ENCODE assay signal across 18 mouse cellular contexts in the genomic region with DNA sequence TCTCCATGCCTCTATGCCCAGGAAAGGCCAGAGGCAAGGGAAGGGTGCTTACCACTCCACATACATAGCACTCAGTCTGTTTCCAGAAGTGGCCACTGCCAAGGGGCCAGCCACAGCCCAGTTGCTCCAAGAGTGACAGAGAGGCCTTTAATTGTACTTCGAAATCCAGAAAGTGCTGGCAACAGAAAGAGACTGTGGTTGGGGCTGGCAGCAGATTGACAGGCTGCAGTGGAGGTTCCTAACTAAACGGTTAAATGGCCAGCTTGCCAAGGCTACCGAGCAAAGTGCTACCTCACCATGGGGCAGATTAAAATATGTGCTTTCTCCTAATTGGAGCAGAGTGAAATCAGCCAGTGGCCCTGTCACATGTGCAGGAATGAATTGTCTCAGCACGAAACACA.
DNase-seq lines count a peak whose midpoint lies in the region; ATAC-seq and TF ChIP-seq lines count a peak whose summit lies in the region.
"Had no signal": no experiment of that assay in that cellular context is flagged by ENCODE, and none has a peak within 500 bp of the region (broad histone marks: within the 10 kb centered on the region; RNA-seq: fewer than 3 reads in every experiment).

No protein-coding gene starts in this region.

- WGBS in cerebellum, adult 2 months: 17% methylated on average over 4 of the region's 4 CpGs
- WGBS in hindbrain, postnatal 0 days: 26% methylated on average over 4 of the region's 4 CpGs
- 34% methylated on average over 4 of the region's 4 CpGs for WGBS in hindbrain, embryonic 13.5 days
- WGBS in forebrain, postnatal 0 days: 17% methylated on average over 4 of the region's 4 CpGs
- WGBS in embryonic facial prominence, embryonic 10.5 days: 82% methylated on average over 4 of the region's 4 CpGs

- no peak overlapping the region for H3K4me3 ChIP-seq in cerebellum, adult 2 months (replicated peaks; ENCODE audit: insufficient read depth, low read depth, low read length)
- H3K4me3 ChIP-seq in hindbrain, postnatal 0 days (ENCODE audit: low read length): no peak overlapping the region
- H3K4me3 ChIP-seq in hindbrain, embryonic 13.5 days: no peak overlapping the region
- no peak overlapping the region for H3K4me3 ChIP-seq in forebrain, postnatal 0 days (ENCODE audit: low read depth, low read length)
- H3K4me3 ChIP-seq in embryonic facial prominence, embryonic 10.5 days: no peak overlapping the region
- H3K4me3 ChIP-seq: gastrocnemius, adult 2 months; heart, adult 2 months; limb, embryonic 12.5 days had no signal

- peaks cover 12% of the 10 kb centered on the region for H3K4me1 ChIP-seq in cerebellum, adult 2 months (ENCODE audit: control insufficient read depth, insufficient read depth, low read length)
- no peaks in the 10 kb centered on the region for H3K4me1 ChIP-seq in hindbrain, postnatal 0 days (ENCODE audit: insufficient read depth, low read length)
- 0 out of 2 replicates have a peak, but pooled peaks cover 4% of the 10 kb centered on the region for H3K4me1 ChIP-seq in hindbrain, embryonic 13.5 days (replicated peaks)
- no peaks in the 10 kb centered on the region for H3K4me1 ChIP-seq in forebrain, postnatal 0 days (ENCODE audit: insufficient read depth)
- 0 out of 2 replicates have a peak, but pooled peaks cover 7% of the 10 kb centered on the region for H3K4me1 ChIP-seq in embryonic facial prominence, embryonic 10.5 days

- H3K4me2 ChIP-seq in hindbrain, postnatal 0 days (ENCODE audit: low read depth, low read length): no peak overlapping the region
- H3K4me2 ChIP-seq in hindbrain, embryonic 13.5 days: no peak overlapping the region
- H3K4me2 ChIP-seq in forebrain, postnatal 0 days (ENCODE audit: low read depth): no peak overlapping the region
- H3K4me2 ChIP-seq: limb, embryonic 12.5 days had no signal

- H3K9ac ChIP-seq in hindbrain, postnatal 0 days (replicated peaks; ENCODE audit: low read length): no peak overlapping the region
- H3K9ac ChIP-seq in hindbrain, embryonic 13.5 days: no peak overlapping the region
- no peak overlapping the region for H3K9ac ChIP-seq in forebrain, postnatal 0 days
- H3K9ac ChIP-seq: limb, embryonic 12.5 days; liver, postnatal 0 days had no signal

- no peaks in the 10 kb centered on the region for H3K36me3 ChIP-seq in hindbrain, postnatal 0 days (ENCODE audit: insufficient read depth, low read length)
- no peaks in the 10 kb centered on the region for H3K36me3 ChIP-seq in hindbrain, embryonic 13.5 days
- no peaks in the 10 kb centered on the region for H3K36me3 ChIP-seq in forebrain, postnatal 0 days (ENCODE audit: insufficient read depth)
- H3K36me3 ChIP-seq in embryonic facial prominence, embryonic 10.5 days (replicated peaks): no peaks in the 10 kb centered on the region
- H3K36me3 ChIP-seq: limb, embryonic 12.5 days had no signal

- H3K27me3 ChIP-seq in cerebellum, adult 2 months (ENCODE audit: control insufficient read depth, insufficient read depth, low read length): no peaks in the 10 kb centered on the region
- no peaks in the 10 kb centered on the region for H3K27me3 ChIP-seq in hindbrain, postnatal 0 days (ENCODE audit: insufficient read depth, low read length)
- H3K27me3 ChIP-seq in hindbrain, embryonic 13.5 days: 0 out of 2 replicates have a peak, but pooled peaks cover 4% of the 10 kb centered on the region
- no peaks in the 10 kb centered on the region for H3K27me3 ChIP-seq in forebrain, postnatal 0 days (ENCODE audit: insufficient read depth, low read length)
- H3K27me3 ChIP-seq in embryonic facial prominence, embryonic 10.5 days (replicated peaks; ENCODE audit: low read depth, poor library complexity, severe bottlenecking): no peaks in the 10 kb centered on the region; the same call in 1 of the 2 replicates
- H3K27me3 ChIP-seq: limb, embryonic 12.5 days had no signal

- H3K27ac ChIP-seq in cerebellum, adult 2 months (ENCODE audit: insufficient read depth, low read length): peak overlapping the region; percentile 35; the same call in 1 of the 2 replicates
- H3K27ac ChIP-seq in hindbrain, postnatal 0 days: no peak overlapping the region
- no peak overlapping the region for H3K27ac ChIP-seq in hindbrain, embryonic 13.5 days
- H3K27ac ChIP-seq in forebrain, postnatal 0 days (ENCODE audit: low read depth, low read length): no peak overlapping the region
- no peak overlapping the region for H3K27ac ChIP-seq in embryonic facial prominence, embryonic 10.5 days (replicated peaks)
- H3K27ac ChIP-seq: gastrocnemius, adult 2 months; heart, adult 2 months; limb, embryonic 12.5 days; macrophage had no signal

- TF ChIP-seq POLR2A in cerebellum, adult 2 months (IDR thresholded peaks at IDR 0.05; ENCODE audit: borderline replicate concordance, insufficient read depth, low read length): no peak

- DNase-seq in cerebellum, adult 2 months: peak; percentile 25 to 40
- no peak for DNase-seq in cerebellum, adult 11-12 months
- DNase-seq in hindbrain, postnatal 0 days (ENCODE audit: low spot score): peak; percentile 56
- DNase-seq in adipocyte (ENCODE audit: low spot score): peak; percentile 43
- peak; percentile 38 for DNase-seq in forebrain, postnatal 0 days
- no peak for DNase-seq in thymus, postnatal 4 days
- DNase-seq in embryonic facial prominence, embryonic 10.5 days (ENCODE audit: low spot score): no peak
- DNase-seq: embryo, embryonic 11 days; gastrocnemius, adult 2 months; heart, adult 2 months; heart, postnatal 14 days; liver, postnatal 0 days; midbrain, embryonic 14.5 days; right cerebral cortex, postnatal 14 days had no signal

- peak; percentile 56 for ATAC-seq in hindbrain, postnatal 0 days
- no peak for ATAC-seq in hindbrain, embryonic 13.5 days (ENCODE audit: low FRiP score)
- peak; percentile 61; the same call in 1 of the 2 replicates for ATAC-seq in forebrain, postnatal 0 days
- ATAC-seq: intestine, postnatal 0 days; liver, postnatal 0 days had no signal

- no peaks in the 10 kb centered on the region for H3K9me3 ChIP-seq in hindbrain, postnatal 0 days (ENCODE audit: low read length)
- no peaks in the 10 kb centered on the region for H3K9me3 ChIP-seq in hindbrain, embryonic 13.5 days
- no peaks in the 10 kb centered on the region for H3K9me3 ChIP-seq in forebrain, postnatal 0 days (ENCODE audit: low read length)
- no peaks in the 10 kb centered on the region for H3K9me3 ChIP-seq in embryonic facial prominence, embryonic 10.5 days
- H3K9me3 ChIP-seq: limb, embryonic 12.5 days had no signal

- TF ChIP-seq CTCF in cerebellum, adult 2 months (IDR thresholded peaks at IDR 0.05; ENCODE audit: borderline replicate concordance, insufficient read depth, low read depth, low read length): no peak
- TF ChIP-seq CTCF in hindbrain, postnatal 0 days (IDR thresholded peaks at IDR 0.05; ENCODE audit: low read depth): no peak
- no peak for TF ChIP-seq CTCF in forebrain, postnatal 0 days (IDR thresholded peaks at IDR 0.05; ENCODE audit: low read depth)

Comparison
In these comparisons a context has a peak if more than half of its experiments do, and no peak if none do; other contexts are left out.
1. DNase-seq: peak in cerebellum, adult 2 months (2 of 2), hindbrain, postnatal 0 days (single experiment), adipocyte (single experiment) and forebrain, postnatal 0 days (single experiment); none in cerebellum, adult 11-12 months (single experiment), thymus, postnatal 4 days (single experiment) and embryonic facial prominence, embryonic 10.5 days (single experiment).